Mouse (Mus musculus) stomach, postnatal 0 days (tissue): ENCODE measurements around the gene Pkp3.

ENCODE experiments used
- CTCF ChIP-seq: IDR thresholded peaks from 2 replicates; pipeline ENCODE4 v1.5.1; 2016; ENCODE audit warnings: antibody characterized with exemption, low read depth, mild to moderate bottlenecking, moderate library complexity
- EP300 ChIP-seq: optimal IDR thresholded peaks from 2 replicates; pipeline ENCODE3; 2016; ENCODE audit warnings: antibody characterized with exemption

- TF ChIP-seq CTCF (no peak), EP300 (peak; percentile 16)
These were observed 858 bp downstream of the Pkp3 start for GRCm38 (mm10) chr7:141078876-141079275.
